ENCODE assay signal across 8 mouse cellular contexts in genomic region chr4:35226496-35226992, GRCm38 (mm10). TPM values are rescaled to one million over a fixed set of nuclear protein-coding genes. Genes with fewer than 3 reads are reported as not detected.
DNase-seq lines count a peak whose midpoint lies in the region; ATAC-seq and TF ChIP-seq lines count a peak whose summit lies in the region.

No protein-coding gene starts in this region.

- ATAC-seq in embryonic facial prominence, embryonic 13.5 days (ENCODE audit: insufficient number of reproducible peaks, insufficient read depth, low FRiP score, low TSS enrichment, low read depth) = peak; percentile 15; the same call in 1 of the 2 replicates
- ATAC-seq in limb, embryonic 11.5 days (ENCODE audit: insufficient number of reproducible peaks, low FRiP score, low TSS enrichment, low read depth) = 0 out of 2 replicates have a peak, but pooled peaks have one; percentile 5
- ATAC-seq in neural tube, embryonic 15.5 days (ENCODE audit: low FRiP score) = peak; percentile 66
- no peak for ATAC-seq in cerebellum, adult (ENCODE audit: insufficient number of reproducible peaks, low FRiP score, low TSS enrichment)

- no peaks in the 10 kb centered on the region for H3K36me3 ChIP-seq in liver, adult 2 months (ENCODE audit: control insufficient read depth, insufficient read depth, low read length)
- H3K36me3 ChIP-seq in embryonic facial prominence, embryonic 13.5 days = no peaks in the 10 kb centered on the region
- H3K36me3 ChIP-seq in limb, embryonic 11.5 days (ENCODE audit: control insufficient read depth, insufficient read depth, low read length) = no peaks in the 10 kb centered on the region
- no peaks in the 10 kb centered on the region for H3K36me3 ChIP-seq in neural tube, embryonic 15.5 days

- H3K27me3 ChIP-seq in liver, adult 2 months (ENCODE audit: control insufficient read depth, insufficient read depth, low read length) = no peaks in the 10 kb centered on the region
- no peaks in the 10 kb centered on the region for H3K27me3 ChIP-seq in embryonic facial prominence, embryonic 13.5 days
- H3K27me3 ChIP-seq in limb, embryonic 11.5 days (ENCODE audit: control insufficient read depth, insufficient read depth, low read length) = no peaks in the 10 kb centered on the region
- no peaks in the 10 kb centered on the region for H3K27me3 ChIP-seq in neural tube, embryonic 15.5 days (replicated peaks)

- peak overlapping the region; percentile 85 for H3K4me2 ChIP-seq in embryonic facial prominence, embryonic 13.5 days
- peak overlapping the region; percentile 76 for H3K4me2 ChIP-seq in limb, embryonic 11.5 days (ENCODE audit: low read depth, severe bottlenecking)
- peak overlapping the region; percentile 80 for H3K4me2 ChIP-seq in neural tube, embryonic 15.5 days

- DNase-seq in liver, adult 2 months (ENCODE audit: extremely low read depth, low read depth, low spot score) = peak; percentile 93
- no peak for DNase-seq in liver
- DNase-seq in limb, embryonic 11.5 days (ENCODE audit: low spot score) = no peak
- DNase-seq in left cerebral cortex, postnatal 10 days (ENCODE audit: extremely low spot score in 1 of 2, low spot score in 2 of 2) = no peak
- DNase-seq in ovary, postnatal 10 days (ENCODE audit: low spot score) = no peak

- peak overlapping the region; percentile 64 for H3K4me3 ChIP-seq in liver, adult 2 months (ENCODE audit: insufficient read depth, low read depth, low read length)
- peak overlapping the region; percentile 82 for H3K4me3 ChIP-seq in embryonic facial prominence, embryonic 13.5 days
- H3K4me3 ChIP-seq in limb, embryonic 11.5 days (ENCODE audit: low read depth, low read length) = peak overlapping the region; percentile 91
- H3K4me3 ChIP-seq in neural tube, embryonic 15.5 days (replicated peaks) = peak overlapping the region; percentile 86

- TF ChIP-seq POLR2A in liver, adult 2 months (IDR thresholded peaks at IDR 0.05; ENCODE audit: extremely low read depth, insufficient read depth, low read length) = no peak

- no peaks in the 10 kb centered on the region for H3K9me3 ChIP-seq in embryonic facial prominence, embryonic 13.5 days
- H3K9me3 ChIP-seq in limb, embryonic 11.5 days (ENCODE audit: control insufficient read depth, low read length) = no peaks in the 10 kb centered on the region
- H3K9me3 ChIP-seq in neural tube, embryonic 15.5 days (replicated peaks) = no peaks in the 10 kb centered on the region

- TF ChIP-seq CTCF in liver, adult 2 months (IDR thresholded peaks at IDR 0.05; ENCODE audit: low read depth, low read length) = no peak

- peaks cover 5% of the 10 kb centered on the region; the same call in 1 of the 2 replicates for H3K79me2 ChIP-seq in liver, adult 2 months (ENCODE audit: control insufficient read depth, insufficient read depth, low read length)

- H3K9ac ChIP-seq in liver, adult 2 months (ENCODE audit: low read depth, low read length) = peak overlapping the region; percentile 78
- peak overlapping the region; percentile 90 for H3K9ac ChIP-seq in embryonic facial prominence, embryonic 13.5 days
- H3K9ac ChIP-seq in limb, embryonic 11.5 days (ENCODE audit: low read length) = peak overlapping the region; percentile 53
- H3K9ac ChIP-seq in neural tube, embryonic 15.5 days (replicated peaks) = peak overlapping the region; percentile 80

- H3K27ac ChIP-seq in liver, adult 2 months (replicated peaks; ENCODE audit: insufficient read depth, low read depth, low read length) = peak overlapping the region; percentile 92
- H3K27ac ChIP-seq in embryonic facial prominence, embryonic 13.5 days = peak overlapping the region; percentile 84; the same call in 1 of the 2 replicates
- H3K27ac ChIP-seq in limb, embryonic 11.5 days (replicated peaks; ENCODE audit: low read depth, low read length) = no peak overlapping the region
- H3K27ac ChIP-seq in neural tube, embryonic 15.5 days (replicated peaks) = peak overlapping the region; percentile 94

- peaks cover 5% of the 10 kb centered on the region for H3K4me1 ChIP-seq in liver, adult 2 months (ENCODE audit: control insufficient read depth, insufficient read depth, low read length)
- peaks cover 4% of the 10 kb centered on the region; the same call in 1 of the 2 replicates for H3K4me1 ChIP-seq in embryonic facial prominence, embryonic 13.5 days
- no peaks in the 10 kb centered on the region for H3K4me1 ChIP-seq in limb, embryonic 11.5 days (ENCODE audit: control insufficient read depth, insufficient read depth, low read length)
- H3K4me1 ChIP-seq in neural tube, embryonic 15.5 days = peaks cover 12% of the 10 kb centered on the region

- WGBS in liver, adult 2 months = 3% methylated on average over 9 of the region's 9 CpGs
- 13% methylated on average over 9 of the region's 9 CpGs for WGBS in embryonic facial prominence, embryonic 13.5 days
- 18% methylated on average over 9 of the region's 9 CpGs for WGBS in limb, embryonic 11.5 days
- WGBS in neural tube, embryonic 15.5 days = 16% methylated on average over 9 of the region's 9 CpGs

- intact Hi-C loops in left cerebral cortex, postnatal 10 days (cut with DNase I) = no loop called here

RNA-seq across cellular contexts. Expression of gene C9orf72, which starts 0.6 kb away (rescaled TPM):
- 8.9 and 9.4 TPM in 2 replicates for total RNA-seq in liver, adult 2 months (2014; rRNA removed)
- polyA plus RNA-seq in liver, adult 2 months (2012; rRNA removed) = 3.0 and 3.7 TPM in 2 replicates
- polyA plus RNA-seq in embryonic facial prominence, embryonic 13.5 days (2015; fragmentation: Nextera tagmentation; extraction: Ambion mirVana) = 12.2 and 14.9 TPM in 2 replicates
- polyA plus RNA-seq in limb, embryonic 11.5 days (2014; fragmentation: Nextera tagmentation; extraction: Ambion mirVana) = 11.3 and 12.4 TPM in 2 replicates
- 37.4 and 44.5 TPM in 2 replicates for polyA plus RNA-seq in neural tube, embryonic 15.5 days (2015; fragmentation: Nextera tagmentation; extraction: Ambion mirVana)
- 10 to 100 TPM; 33.6 to 33.7 TPM for total RNA-seq in left cerebral cortex, postnatal 10 days (2021)
